Mouse (Mus musculus): Measurements from ENCODE around the gene Dspp. TPM values are rescaled to one million over a fixed set of nuclear protein-coding genes. Genes with fewer than 3 reads are reported as not detected.
A peak's percentile ranks its signal among the peaks of the same experiment; 100 is the strongest.

The Dspp gene
- under 1 TPM; 0.07 to 0.09 TPM for total RNA-seq (2021)
- long read RNA-seq, experiment 1 = 0 reads
- long read RNA-seq, experiment 2 = 0 reads

- Histone ChIP-seq H3K4me3 (no peak within 1 kb of the TSS), H3K27ac (no peak within 1 kb of the TSS)
- intact Hi-C loops (cut with DNase I) = no loop called here
- TF ChIP-seq CTCF (IDR thresholded peaks at IDR 0.05) = no peak
- no peak for DNase-seq (ENCODE audit: extremely low spot score in 1 of 2, low spot score in 2 of 2)
Observed at GRCm38 (mm10) chr5:104170412-104170811, at the start of gene Dspp. Gene Dspp, plus strand, starts transcription at chr5:104170712.

- intact Hi-C loops (cut with DNase I) = no loop called here
- no peak for TF ChIP-seq CTCF (IDR thresholded peaks at IDR 0.05)
- Histone ChIP-seq H3K4me3 (no peak overlapping the region), H3K27ac (no peak overlapping the region)
- DNase-seq (ENCODE audit: extremely low spot score in 1 of 2, low spot score in 2 of 2) = no peak
Observed at GRCm38 (mm10) chr5:104124016-104124658, 46.4 kb upstream of the Dspp start.

GRCm38 (mm10) chr5:104126561-104127320, 43.8 kb upstream of the Dspp start:
- TF ChIP-seq CTCF (IDR thresholded peaks at IDR 0.05) = no peak
- no peak overlapping the region for H3K4me3 ChIP-seq
- no peak overlapping the region for H3K27ac ChIP-seq
- intact Hi-C loops (cut with DNase I) = no loop called here
- DNase-seq (ENCODE audit: extremely low spot score in 1 of 2, low spot score in 2 of 2) = no peak

GRCm38 (mm10) chr5:104127351-104127750, 43.2 kb upstream of the Dspp start:
- intact Hi-C loops (cut with DNase I) = no loop called here
- TF ChIP-seq CTCF (IDR thresholded peaks at IDR 0.05) = no peak
- Histone ChIP-seq H3K27ac (no peak overlapping the region), H3K4me3 (no peak overlapping the region)
- no peak for DNase-seq (ENCODE audit: extremely low spot score in 1 of 2, low spot score in 2 of 2)

GRCm38 (mm10) chr5:104128281-104129031, 42.1 kb upstream of the Dspp start:
- TF ChIP-seq CTCF (IDR thresholded peaks at IDR 0.05) = no peak
- Histone ChIP-seq H3K4me3 (no peak overlapping the region), H3K27ac (no peak overlapping the region)
- no peak for DNase-seq (ENCODE audit: extremely low spot score in 1 of 2, low spot score in 2 of 2)
- intact Hi-C loops (cut with DNase I) = no loop called here

GRCm38 (mm10) chr5:104130891-104131290, 39.6 kb upstream of the Dspp start:
- no peak for DNase-seq (ENCODE audit: extremely low spot score in 1 of 2, low spot score in 2 of 2)
- H3K27ac ChIP-seq = no peak overlapping the region
- intact Hi-C loops (cut with DNase I) = loop anchor here (2.0 to 10.0 kb wide), 3 partner anchors 86 to 314 kb away; no protein-coding TSS in a partner anchor
- H3K4me3 ChIP-seq = no peak overlapping the region
- no peak for TF ChIP-seq CTCF (IDR thresholded peaks at IDR 0.05)

- intact Hi-C loops (cut with DNase I) = loop anchor here (2.0 to 10.0 kb wide), 3 partner anchors 86 to 313 kb away; no protein-coding TSS in a partner anchor
- peak in 1 of 2 experiments; percentile 31 for DNase-seq (ENCODE audit: extremely low spot score in 1 of 2, low spot score in 2 of 2)
- TF ChIP-seq CTCF (IDR thresholded peaks at IDR 0.05) = peak; percentile 72
- Histone ChIP-seq H3K4me3 (no peak overlapping the region), H3K27ac (no peak overlapping the region)
Observed at GRCm38 (mm10) chr5:104131544-104131943, 39.0 kb upstream of the Dspp start.

- no peak for DNase-seq (ENCODE audit: extremely low spot score in 1 of 2, low spot score in 2 of 2)
- Histone ChIP-seq H3K4me3 (no peak overlapping the region), H3K27ac (no peak overlapping the region)
- no peak for TF ChIP-seq CTCF (IDR thresholded peaks at IDR 0.05)
- intact Hi-C loops (cut with DNase I) = loop anchor here (5.0 to 10.0 kb wide), 2 partner anchors 84 to 311 kb away; no protein-coding TSS in a partner anchor
Observed at GRCm38 (mm10) chr5:104133752-104134151, 36.8 kb upstream of the Dspp start.

GRCm38 (mm10) chr5:104137920-104138541, 32.5 kb upstream of the Dspp start:
- TF ChIP-seq CTCF (IDR thresholded peaks at IDR 0.05) = no peak
- intact Hi-C loops (cut with DNase I) = loop anchor here (10.0 kb wide), 1 partner anchor 307 kb away; no protein-coding TSS in a partner anchor
- H3K4me3 ChIP-seq = no peak overlapping the region
- no peak overlapping the region for H3K27ac ChIP-seq
- no peak for DNase-seq (ENCODE audit: extremely low spot score in 1 of 2, low spot score in 2 of 2)

- no peak overlapping the region for H3K4me3 ChIP-seq
- TF ChIP-seq CTCF (IDR thresholded peaks at IDR 0.05) = peak; percentile 49
- H3K27ac ChIP-seq = no peak overlapping the region
- intact Hi-C loops (cut with DNase I) = no loop called here
- DNase-seq (ENCODE audit: extremely low spot score in 1 of 2, low spot score in 2 of 2) = no peak
Observed at GRCm38 (mm10) chr5:104141067-104141466, 29.4 kb upstream of the Dspp start.

- TF ChIP-seq CTCF (IDR thresholded peaks at IDR 0.05) = no peak
- intact Hi-C loops (cut with DNase I) = no loop called here
- Histone ChIP-seq H3K27ac (no peak overlapping the region), H3K4me3 (no peak overlapping the region)
- DNase-seq (ENCODE audit: extremely low spot score in 1 of 2, low spot score in 2 of 2) = no peak
Observed at GRCm38 (mm10) chr5:104144057-104144456, 26.5 kb upstream of the Dspp start.
